Mouse (Mus musculus): ENCODE measurements around the gene Trappc3.

- no peak for TF ChIP-seq GATA1 (IDR thresholded peaks at IDR 0.05; ENCODE audit: low read length)
- TF ChIP-seq TAL1 (IDR thresholded peaks at IDR 0.05; ENCODE audit: low read length), result no peak
Measured at GRCm38 (mm10) chr4:126275081-126275480, 13.0 kb downstream of the Trappc3 start.

Data from erythroblast, embryonic 14.5 days (primary cell).